Mouse (Mus musculus): ENCODE results near the gene Rab7b.
A peak's percentile ranks its signal among the peaks of the same experiment; 100 is the strongest.

The Rab7b gene

GRCm38 (mm10) chr1:131688475-131688874, at the start of gene Rab7b:
Rab7b (plus strand) TSS chr1:131688695.
- DNase-seq (ENCODE audit: low read depth in 2 of 2, low spot score in 2 of 2): no peak

DNA sequence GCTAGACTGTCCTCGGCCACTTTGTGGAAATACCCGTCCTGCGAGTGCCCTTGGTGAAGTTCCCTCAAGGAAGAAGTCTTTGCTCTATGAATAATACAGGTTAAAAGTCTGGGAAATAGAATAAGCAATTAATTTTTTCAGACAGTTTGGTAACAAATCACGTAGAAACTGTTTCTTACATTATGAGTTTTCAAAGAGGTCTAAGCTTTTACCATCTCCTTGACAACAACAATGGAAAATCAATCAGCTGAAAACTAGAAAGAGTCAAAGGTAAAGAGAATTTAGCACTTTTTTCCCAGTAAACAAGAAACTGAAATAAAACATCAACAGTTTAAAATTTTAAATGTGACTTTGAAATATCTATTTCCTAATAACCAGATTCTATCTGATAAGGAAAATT, 48.4 kb upstream of the Rab7b start:
- DNase-seq (ENCODE audit: low read depth in 2 of 2, low spot score in 2 of 2): no peak

DNA sequence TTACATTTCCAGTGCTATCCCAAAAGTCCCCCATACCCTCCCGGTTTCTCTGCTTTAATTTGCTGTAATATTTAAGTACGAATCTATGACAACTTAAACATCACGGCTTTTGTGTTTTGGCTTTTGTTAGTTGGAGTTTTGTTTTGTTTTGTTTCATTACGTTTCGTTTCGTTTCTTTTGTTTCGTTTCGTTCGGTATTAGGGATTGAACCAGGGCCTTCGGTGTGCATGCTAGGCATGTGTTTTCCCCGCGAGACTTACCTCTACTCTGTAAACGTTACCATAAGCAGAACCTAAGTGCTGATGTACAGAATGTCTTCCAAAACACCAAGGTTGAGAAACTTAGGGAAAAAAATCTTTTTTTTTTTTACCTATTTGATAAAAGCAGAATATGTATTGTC, 46.9 kb upstream of the Rab7b start:
- DNase-seq (ENCODE audit: low read depth in 2 of 2, low spot score in 2 of 2): no peak

DNA sequence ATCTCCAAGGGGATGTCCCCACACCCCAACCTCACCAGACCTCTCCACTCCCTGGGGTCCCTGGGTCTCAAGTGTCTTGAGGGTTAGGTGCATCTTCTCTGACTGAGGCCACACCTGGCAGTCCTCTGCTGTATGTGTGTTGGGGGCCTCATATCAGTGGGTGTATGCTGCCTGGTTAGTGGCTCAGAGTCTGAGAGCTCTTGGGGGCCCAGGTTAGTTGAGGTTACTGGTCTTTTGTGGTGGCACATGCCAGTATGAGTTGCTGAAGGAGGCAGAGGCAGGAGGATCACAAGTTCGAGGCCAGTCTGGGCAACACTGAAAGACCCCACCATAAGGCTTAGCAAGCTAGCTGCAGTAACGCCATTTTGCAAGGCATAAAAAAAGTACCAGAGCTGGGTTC, 46.2 kb upstream of the Rab7b start:
- no peak for DNase-seq (ENCODE audit: low read depth in 2 of 2, low spot score in 2 of 2)

DNA sequence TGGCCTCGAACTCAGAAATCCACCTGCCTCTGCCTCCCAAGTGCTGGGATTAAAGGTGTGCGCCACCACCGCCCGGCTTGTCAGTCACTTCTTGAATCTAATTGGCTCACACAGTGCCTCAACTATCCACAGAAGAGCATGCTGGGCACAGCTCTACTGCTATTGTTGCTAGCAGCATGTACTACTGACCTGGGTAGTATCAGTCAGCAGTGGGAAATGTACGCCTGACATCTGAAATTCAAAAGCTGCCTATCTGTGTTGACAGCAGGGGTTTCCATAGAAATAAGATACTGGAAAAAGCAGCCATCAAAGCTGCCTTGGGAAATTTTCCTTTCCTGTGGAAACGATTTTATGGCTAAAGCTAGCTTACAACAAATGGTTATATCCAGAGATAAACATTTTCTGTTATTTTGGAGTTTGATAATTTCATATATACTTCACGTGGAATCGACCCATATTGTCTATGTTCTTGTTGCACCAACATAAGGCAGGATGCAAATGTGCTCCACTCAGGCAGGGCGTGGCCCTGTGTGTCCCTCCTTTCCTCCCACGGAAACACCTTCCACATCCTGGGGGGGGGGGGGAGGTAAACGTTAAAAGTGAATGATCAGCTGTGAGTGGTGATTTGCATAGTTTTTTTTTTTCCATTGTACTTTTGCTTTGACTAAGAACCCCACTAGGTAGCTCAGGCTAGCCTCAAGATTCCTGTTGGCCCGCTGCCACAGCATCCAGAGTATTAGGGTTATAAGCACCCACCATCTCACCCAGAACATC, 35.6 kb upstream of the Rab7b start:
- DNase-seq (ENCODE audit: low read depth in 2 of 2, low spot score in 2 of 2): no peak

DNA sequence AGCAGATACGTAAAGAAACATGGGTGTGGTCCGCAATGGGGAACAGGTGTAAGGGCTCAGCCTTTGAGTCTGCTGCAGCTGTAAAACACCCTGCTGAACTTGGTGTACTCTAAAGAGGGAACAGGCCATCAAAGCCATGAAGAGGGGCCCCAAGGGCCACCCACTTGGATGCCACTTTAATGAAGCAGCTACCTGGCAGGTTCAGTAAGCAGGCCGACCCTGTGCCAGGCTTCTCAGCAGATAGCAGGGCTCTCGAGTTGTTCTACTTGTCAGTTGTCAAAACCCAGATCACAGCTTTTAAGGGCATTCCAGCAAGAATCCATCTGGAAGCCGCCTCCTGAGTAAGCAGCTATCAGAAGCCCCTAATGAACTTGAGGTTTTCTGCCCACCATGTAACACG, 32.9 kb upstream of the Rab7b start:
- DNase-seq (ENCODE audit: low read depth in 2 of 2, low spot score in 2 of 2): no peak

DNA sequence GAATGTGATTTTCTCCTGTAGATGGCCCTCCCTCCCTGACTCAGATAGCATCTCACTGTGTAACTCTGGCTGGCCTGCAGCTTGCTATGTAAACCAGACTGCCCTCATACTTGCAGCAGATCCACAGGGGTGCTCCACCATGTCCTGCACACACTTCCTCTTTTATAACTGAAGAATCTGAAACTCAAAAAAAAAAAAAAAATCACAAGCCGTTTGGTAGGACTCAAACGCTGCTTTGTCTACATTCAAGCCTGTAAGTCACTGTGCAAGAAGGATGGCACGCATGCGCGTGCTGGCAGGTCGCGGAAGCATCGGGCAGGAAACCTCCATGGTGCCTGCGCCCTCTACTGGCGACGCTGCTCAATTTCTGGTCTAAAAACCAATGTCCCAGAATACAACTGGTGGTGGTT, 30.5 kb upstream of the Rab7b start:
- peak; percentile 89 to 90 for DNase-seq (ENCODE audit: low read depth in 2 of 2, low spot score in 2 of 2)

DNA sequence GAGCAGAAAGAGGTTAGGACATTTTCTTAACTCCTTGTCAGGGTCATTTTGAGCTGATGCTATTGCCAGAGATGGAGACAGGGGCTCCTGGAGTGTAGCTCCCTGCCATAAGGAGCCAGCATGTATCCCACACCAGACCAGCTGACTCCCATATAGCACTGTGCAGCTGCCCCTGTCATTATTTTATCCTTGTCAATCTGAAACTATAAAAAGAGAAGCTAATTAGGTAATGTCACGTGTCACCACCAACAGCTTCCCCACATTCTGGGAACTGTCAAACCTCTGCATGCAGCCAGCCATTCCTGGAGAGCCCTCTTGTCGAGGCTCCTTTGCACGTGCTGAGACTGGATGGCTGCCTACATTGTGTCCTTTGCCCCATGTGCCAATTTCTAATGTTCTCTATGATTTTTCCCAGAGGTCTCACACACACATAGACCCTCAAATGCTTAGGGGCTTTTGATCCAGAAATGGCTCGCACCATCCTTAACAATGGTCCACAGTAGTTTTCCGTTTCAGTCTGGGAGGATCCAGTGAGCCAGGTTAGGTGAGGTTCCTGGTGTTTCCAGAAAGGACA, 28.9 kb upstream of the Rab7b start:
- DNase-seq (ENCODE audit: low read depth in 2 of 2, low spot score in 2 of 2): no peak

- no peak for DNase-seq (ENCODE audit: low read depth in 2 of 2, low spot score in 2 of 2)
Measured at GRCm38 (mm10) chr1:131660266-131660665, 28.2 kb upstream of the Rab7b start.

DNA sequence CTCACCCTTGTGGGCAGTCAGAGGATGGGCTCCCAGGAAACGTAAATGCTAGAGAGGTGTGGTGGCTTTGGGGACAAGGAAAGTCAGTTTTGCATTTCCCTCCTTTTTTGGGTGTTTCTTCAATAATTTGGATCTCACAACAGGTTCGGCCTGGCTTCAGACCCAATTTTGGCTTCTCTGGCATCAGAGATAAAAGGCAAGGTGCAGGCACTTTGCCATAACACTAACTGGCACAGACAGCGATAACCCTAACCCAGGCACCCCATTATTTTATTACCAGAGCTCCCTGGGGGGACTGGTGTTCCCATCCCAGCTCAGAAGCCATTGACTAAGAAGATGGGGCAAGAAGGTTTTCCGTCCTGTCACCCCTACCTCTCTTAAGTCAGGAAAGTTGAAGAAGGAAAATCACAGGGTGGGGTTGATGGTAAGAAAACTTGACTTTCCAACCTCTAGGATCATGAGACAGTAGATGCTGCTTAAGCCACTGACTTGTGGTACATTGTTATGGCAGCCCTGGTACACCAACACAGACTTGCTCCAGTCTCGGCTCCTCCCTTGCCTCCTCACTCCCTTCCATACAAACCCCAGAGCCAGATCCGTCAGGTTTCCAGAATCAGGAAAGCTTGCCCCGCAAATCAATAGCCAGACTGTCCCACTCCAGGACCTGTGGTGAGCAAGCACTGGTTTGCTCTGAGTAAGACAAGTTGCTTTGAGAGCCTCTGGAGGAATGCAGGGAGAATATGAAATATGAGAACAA, 27.6 kb upstream of the Rab7b start:
- no peak for DNase-seq (ENCODE audit: low read depth in 2 of 2, low spot score in 2 of 2)

GRCm38 (mm10) chr1:131661749-131662148, 26.7 kb upstream of the Rab7b start:
- no peak for DNase-seq (ENCODE audit: low read depth in 2 of 2, low spot score in 2 of 2)

GRCm38 (mm10) chr1:131663286-131663995, 25.1 kb upstream of the Rab7b start:
- no peak for DNase-seq (ENCODE audit: low read depth in 2 of 2, low spot score in 2 of 2)

- no peak for DNase-seq (ENCODE audit: low read depth in 2 of 2, low spot score in 2 of 2)
Measured at GRCm38 (mm10) chr1:131664136-131664535, 24.4 kb upstream of the Rab7b start.

DNA sequence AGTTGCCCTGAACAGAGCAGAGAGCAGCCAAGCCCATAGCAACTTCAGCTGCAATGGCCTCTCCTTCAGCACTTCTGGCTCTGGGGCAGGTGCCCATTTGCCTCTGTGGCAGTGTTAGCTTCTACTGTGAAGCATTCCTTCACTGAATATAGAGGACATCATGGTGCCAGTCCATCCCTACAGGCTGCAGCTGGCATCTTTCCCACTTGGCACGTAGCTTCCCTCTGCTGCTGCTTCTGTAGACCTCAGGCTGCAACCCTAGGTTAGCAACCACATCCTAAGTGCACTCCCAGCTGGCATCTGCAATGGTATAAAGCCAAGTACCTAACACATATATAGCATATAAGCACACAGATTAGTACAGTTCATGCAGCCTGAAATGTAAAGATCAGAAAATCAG, 22.6 kb upstream of the Rab7b start:
- no peak for DNase-seq (ENCODE audit: low read depth in 2 of 2, low spot score in 2 of 2)

DNA sequence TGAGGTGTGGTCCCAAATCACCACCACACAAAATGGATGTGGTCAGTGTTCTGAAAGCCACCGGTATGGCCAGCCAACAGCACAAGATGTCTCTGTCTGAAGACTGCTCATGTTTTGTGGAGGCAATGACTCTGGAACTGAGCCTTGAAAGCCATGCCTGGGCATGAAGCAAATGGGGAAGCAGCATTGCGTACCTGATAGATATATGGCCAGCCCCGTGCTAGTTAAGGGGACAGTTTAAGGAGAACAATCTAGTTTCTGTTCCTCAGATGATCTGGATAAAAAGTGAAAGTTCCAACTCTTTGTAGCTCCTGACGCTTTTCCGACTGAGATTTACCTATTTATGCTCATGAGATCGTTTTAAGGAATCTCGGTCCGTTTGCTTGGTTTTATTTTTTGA, 17.4 kb upstream of the Rab7b start:
- no peak for DNase-seq (ENCODE audit: low read depth in 2 of 2, low spot score in 2 of 2)

GRCm38 (mm10) chr1:131672361-131672760, 16.1 kb upstream of the Rab7b start:
- no peak for DNase-seq (ENCODE audit: low read depth in 2 of 2, low spot score in 2 of 2)

- no peak for DNase-seq (ENCODE audit: low read depth in 2 of 2, low spot score in 2 of 2)
Measured at GRCm38 (mm10) chr1:131679644-131680043, 8.9 kb upstream of the Rab7b start.

DNA sequence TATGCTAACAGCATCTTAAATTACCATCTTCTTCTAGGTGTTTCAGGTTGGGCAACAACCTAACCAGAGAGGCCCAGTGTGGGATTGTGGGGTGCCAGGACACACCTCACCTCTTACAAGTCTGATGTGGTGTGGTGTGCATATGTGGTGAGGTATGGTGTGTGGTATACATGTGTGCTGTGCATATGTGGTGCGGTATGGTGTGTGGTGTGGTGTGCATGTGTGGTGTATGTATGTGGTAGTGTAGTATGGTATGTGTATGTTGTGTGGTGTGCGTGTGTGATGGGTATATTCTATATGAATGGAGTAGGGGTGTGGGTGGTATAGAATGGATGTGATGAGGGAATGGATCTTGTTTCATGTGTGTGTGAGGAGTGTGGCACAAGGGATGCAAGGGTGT, 756 bp upstream of the Rab7b start:
- no peak for DNase-seq (ENCODE audit: low read depth in 2 of 2, low spot score in 2 of 2)

- DNase-seq (ENCODE audit: low read depth in 2 of 2, low spot score in 2 of 2): no peak
Measured at GRCm38 (mm10) chr1:131689016-131689415, 521 bp downstream of the Rab7b start.

DNA sequence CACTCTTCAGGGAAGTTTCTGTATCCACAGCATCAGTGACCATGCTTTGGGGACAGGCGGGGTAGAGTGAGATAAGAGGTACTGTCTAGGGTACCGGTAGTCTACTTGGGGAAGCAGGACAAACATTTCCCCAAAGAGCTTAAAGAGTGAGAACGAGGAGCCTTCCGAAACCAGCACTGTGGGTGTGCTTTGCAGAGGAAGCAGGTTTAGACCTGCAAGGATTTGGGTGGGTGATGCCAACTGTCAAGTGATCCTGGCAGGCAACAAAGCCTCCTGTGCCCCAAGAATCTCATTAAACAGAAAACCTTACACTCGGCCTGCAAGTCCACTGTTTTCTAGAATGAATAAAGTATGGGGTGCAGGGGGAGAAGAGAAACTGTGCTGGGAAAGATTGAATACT, 1.4 kb downstream of the Rab7b start:
- no peak for DNase-seq (ENCODE audit: low read depth in 2 of 2, low spot score in 2 of 2)

DNA sequence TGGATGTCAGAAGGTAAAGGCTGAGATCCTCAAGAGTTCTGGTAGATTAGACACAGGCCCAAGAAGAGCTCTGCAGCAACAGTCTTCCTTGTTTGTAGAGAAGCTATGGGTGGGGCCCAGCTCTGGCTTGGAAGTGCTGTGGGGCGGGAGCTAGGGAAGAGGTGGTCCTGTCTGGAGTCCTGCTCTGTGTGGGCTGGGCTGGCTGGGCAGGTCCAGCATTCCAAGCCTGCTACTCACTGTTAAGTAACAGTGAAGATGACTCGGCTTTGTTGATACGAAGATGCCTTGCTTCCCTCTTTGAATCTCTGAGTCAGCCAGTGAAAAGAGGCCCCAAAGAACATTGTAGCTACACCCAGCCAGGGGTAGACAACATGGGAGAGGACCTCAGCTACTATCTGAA, 1.9 kb downstream of the Rab7b start:
- DNase-seq (ENCODE audit: low read depth in 2 of 2, low spot score in 2 of 2): no peak

DNA sequence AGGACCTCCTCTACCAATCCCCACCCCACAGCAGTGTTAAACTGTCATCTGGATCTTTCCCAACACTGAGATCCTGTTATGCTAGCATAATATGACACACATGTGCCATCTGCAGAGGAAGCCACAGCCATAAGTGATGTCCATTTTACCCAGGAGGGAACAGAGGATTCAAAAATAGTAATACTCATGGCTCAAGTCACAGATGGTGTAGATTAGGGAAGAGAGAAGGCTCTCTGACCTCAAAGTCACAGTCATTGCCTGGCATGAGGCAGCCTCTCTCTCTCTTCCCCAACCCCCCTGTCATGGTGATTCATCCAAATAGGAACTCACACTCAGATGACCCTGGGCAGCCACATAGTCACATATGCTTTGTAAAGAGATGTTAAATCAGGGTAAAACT, 2.9 kb downstream of the Rab7b start:
- DNase-seq (ENCODE audit: low read depth in 2 of 2, low spot score in 2 of 2): no peak
